Mouse (Mus musculus): Measurements from ENCODE around the gene Dop1a. TPM values are rescaled to one million over a fixed set of nuclear protein-coding genes. Genes with fewer than 3 reads are reported as not detected.
"Not testable (repeated sequence)": the region's sequence is repeated elsewhere in the genome, so short reads cannot be mapped to it uniquely, and the experiment has no call there.

Dop1a gene
- polyA plus RNA-seq, 1 experiment: 2.9 TPM

DNA sequence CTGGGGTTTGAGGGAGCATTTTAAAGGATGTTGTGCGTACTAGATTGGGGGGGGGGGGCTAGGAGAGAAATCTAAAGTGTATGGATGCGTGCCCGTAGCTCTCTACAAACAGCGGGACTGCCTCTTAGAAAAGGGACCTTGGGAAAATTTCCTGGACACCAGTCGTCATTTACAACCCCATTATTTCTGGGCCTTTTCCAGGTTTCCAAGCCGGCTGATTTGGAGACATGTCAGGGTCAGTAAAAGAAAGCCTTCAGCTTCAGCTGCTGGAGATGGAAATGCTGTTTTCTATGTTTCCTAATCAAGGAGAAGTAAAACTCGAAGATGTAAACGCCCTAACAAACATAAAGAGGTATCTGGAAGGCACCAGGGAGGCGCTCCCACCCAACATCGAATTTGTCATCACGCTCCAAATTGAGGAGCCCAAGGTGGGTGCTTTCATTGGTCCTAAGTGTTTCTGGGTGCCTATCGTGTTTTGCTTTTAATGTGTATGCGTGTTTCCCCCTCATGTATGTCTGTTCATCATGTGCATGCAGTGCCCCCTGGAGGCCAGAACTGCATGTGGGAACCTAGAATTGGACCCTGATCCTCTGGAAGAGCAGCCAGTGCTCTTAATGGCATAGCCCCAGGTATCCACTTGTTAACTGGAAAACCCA is 105.8 kb downstream of the Dop1a start:
- H3K36me3 ChIP-seq (replicated peaks; ENCODE audit: low read length): peaks cover 25% of the 10 kb centered on the region

GRCm38 (mm10) chr9:86573616-86574303 is 106.8 kb downstream of the Dop1a start:
- Histone ChIP-seq H3K4me1 (peaks cover 47% of the 10 kb centered on the region), H3K9me3 (no peaks in the 10 kb centered on the region), H3K4me3 (replicated peaks) (peak overlapping the region; percentile 78), H3K27me3 (replicated peaks) (no peaks in the 10 kb centered on the region), H3K36me3 (replicated peaks; ENCODE audit: low read length) (peaks cover 27% of the 10 kb centered on the region)
- TF ChIP-seq FLI1 (IDR thresholded peaks at IDR 0.05; ENCODE audit: low read length) (no peak), GATA1 (IDR thresholded peaks at IDR 0.05; ENCODE audit: borderline replicate concordance, low read length) (no peak)

More for the DNA sequence above, 105.8 kb downstream of the Dop1a start:
- TF ChIP-seq GATA1 (IDR thresholded peaks at IDR 0.05; ENCODE audit: borderline replicate concordance, low read length) (no peak), FLI1 (IDR thresholded peaks at IDR 0.05; ENCODE audit: low read length) (no peak)
- Histone ChIP-seq H3K4me3 (replicated peaks) (peak overlapping the region; percentile 98), H3K27me3 (replicated peaks) (no peaks in the 10 kb centered on the region), H3K4me1 (peaks cover 47% of the 10 kb centered on the region), H3K9me3 (no peaks in the 10 kb centered on the region)

DNA sequence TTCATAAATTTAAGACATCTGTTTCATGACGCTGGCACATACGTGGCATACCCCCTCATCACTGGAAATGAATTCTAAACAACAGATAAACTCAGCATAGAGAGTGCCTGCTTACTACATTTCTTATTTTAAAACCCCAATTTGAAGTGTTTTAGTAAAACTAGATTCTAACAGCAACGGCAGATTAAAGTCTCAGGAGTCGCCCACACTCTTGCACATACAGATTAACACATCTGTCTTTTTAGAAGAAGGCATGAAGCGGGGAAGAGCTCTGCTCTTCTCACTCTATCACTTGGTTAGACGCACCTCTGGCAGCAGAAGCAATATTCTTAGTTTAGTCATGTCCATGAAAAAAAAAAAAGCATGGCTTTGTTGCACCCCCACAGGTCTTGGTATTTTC is 108.2 kb downstream of the Dop1a start:
- H3K27me3 ChIP-seq (replicated peaks): no peaks in the 10 kb centered on the region
- no peak overlapping the region for H3K4me3 ChIP-seq (replicated peaks)
- H3K4me1 ChIP-seq: peaks cover 50% of the 10 kb centered on the region
- H3K9me3 ChIP-seq: no peaks in the 10 kb centered on the region
- TF ChIP-seq GATA1 (IDR thresholded peaks at IDR 0.05; ENCODE audit: borderline replicate concordance, low read length) (no peak), FLI1 (IDR thresholded peaks at IDR 0.05; ENCODE audit: low read length) (no peak)
- H3K36me3 ChIP-seq (replicated peaks; ENCODE audit: low read length): peaks cover 16% of the 10 kb centered on the region

GRCm38 (mm10) chr9:86579657-86580056 is 112.7 kb downstream of the Dop1a start:
- H3K4me3 ChIP-seq (replicated peaks): peak overlapping the region; percentile 86
- peaks cover 15% of the 10 kb centered on the region for H3K36me3 ChIP-seq (replicated peaks; ENCODE audit: low read length)
- no peaks in the 10 kb centered on the region for H3K9me3 ChIP-seq
- no peaks in the 10 kb centered on the region for H3K27me3 ChIP-seq (replicated peaks)
- no peak for TF ChIP-seq GATA1 (IDR thresholded peaks at IDR 0.05; ENCODE audit: borderline replicate concordance, low read length)
- TF ChIP-seq FLI1 (IDR thresholded peaks at IDR 0.05; ENCODE audit: low read length): no peak
- H3K4me1 ChIP-seq: peaks cover 31% of the 10 kb centered on the region

DNA sequence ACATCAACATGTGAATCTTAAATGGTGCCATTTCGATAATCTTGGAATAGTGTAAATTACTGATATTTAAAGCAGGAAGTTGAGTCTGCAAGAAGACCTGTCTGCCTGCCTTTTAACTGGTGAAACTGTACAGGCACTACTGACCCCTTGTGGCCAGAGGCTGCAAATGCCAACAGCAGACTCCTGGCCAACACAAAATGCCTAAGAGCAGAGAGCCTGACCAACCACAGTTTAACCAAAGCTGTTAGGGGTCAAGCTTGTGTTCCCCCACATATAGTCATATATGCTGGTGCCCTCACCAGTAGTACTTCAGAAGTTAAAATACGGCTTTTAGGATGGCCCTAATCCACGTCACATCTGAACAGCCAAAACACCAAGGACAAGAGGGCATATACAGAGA is 116.8 kb downstream of the Dop1a start:
- Histone ChIP-seq H3K4me1 (peaks cover 40% of the 10 kb centered on the region), H3K36me3 (replicated peaks; ENCODE audit: low read length) (peaks cover 25% of the 10 kb centered on the region), H3K4me3 (replicated peaks) (no peak overlapping the region), H3K27me3 (replicated peaks) (no peaks in the 10 kb centered on the region), H3K9me3 (0 out of 2 replicates have a peak, but pooled peaks cover 4% of the 10 kb centered on the region)
- TF ChIP-seq FLI1 (IDR thresholded peaks at IDR 0.05; ENCODE audit: low read length) (no peak), GATA1 (IDR thresholded peaks at IDR 0.05; ENCODE audit: borderline replicate concordance, low read length) (no peak)

DNA sequence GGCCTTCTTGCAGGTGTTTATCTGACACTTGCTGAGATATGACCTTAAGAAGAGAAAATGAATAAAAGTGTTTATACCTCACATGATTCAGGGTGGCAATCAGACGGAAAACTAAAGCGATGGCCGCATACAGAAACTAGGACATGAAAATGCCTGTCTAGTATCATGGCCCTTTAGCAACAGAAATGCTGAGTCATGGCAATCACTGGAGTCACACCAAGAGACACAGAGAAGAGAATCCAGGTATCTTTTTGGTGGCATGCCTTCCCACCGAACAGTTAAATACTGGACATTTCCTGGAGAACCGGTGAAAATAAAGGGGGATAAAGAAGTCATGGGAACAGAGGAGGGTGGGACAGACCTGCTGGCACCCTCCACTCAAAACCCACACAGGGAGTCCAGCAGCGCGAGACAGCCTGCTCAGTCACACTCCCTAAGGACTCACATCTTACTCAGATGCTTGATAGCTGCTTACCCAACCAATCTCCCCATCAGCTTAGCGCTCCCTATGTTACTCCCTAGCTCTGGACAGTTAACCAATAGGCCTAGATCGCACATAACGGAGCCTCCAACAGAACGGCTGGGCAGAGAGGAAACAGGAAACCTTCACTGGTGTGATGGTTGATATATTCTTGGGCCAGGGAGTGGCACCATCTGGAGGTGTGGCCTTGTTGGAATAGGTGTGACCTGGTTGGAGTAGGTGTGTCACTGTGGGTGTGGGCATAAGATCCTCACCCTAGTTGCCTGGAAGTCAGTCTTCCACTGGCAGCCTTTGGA is 120.3 kb downstream of the Dop1a start:
- no peaks in the 10 kb centered on the region for H3K27me3 ChIP-seq (replicated peaks)
- no peak overlapping the region for H3K4me3 ChIP-seq (replicated peaks)
- TF ChIP-seq GATA1 (IDR thresholded peaks at IDR 0.05; ENCODE audit: borderline replicate concordance, low read length) (no peak), FLI1 (IDR thresholded peaks at IDR 0.05; ENCODE audit: low read length) (no peak)
- H3K4me1 ChIP-seq: peaks cover 29% of the 10 kb centered on the region
- H3K9me3 ChIP-seq: peaks cover 13% of the 10 kb centered on the region
- peaks cover 35% of the 10 kb centered on the region for H3K36me3 ChIP-seq (replicated peaks; ENCODE audit: low read length)

GRCm38 (mm10) chr9:86592676-86593668 is 126.0 kb downstream of the Dop1a start:
- Histone ChIP-seq H3K27me3 (replicated peaks) (no peaks in the 10 kb centered on the region), H3K4me1 (peaks cover 23% of the 10 kb centered on the region), H3K4me3 (replicated peaks) (peak overlapping the region; percentile 23), H3K36me3 (replicated peaks; ENCODE audit: low read length) (peaks cover 53% of the 10 kb centered on the region), H3K9me3 (peaks cover 23% of the 10 kb centered on the region)
- TF ChIP-seq FLI1 (IDR thresholded peaks at IDR 0.05; ENCODE audit: low read length) (no peak), GATA1 (IDR thresholded peaks at IDR 0.05; ENCODE audit: borderline replicate concordance, low read length) (no peak)

DNA sequence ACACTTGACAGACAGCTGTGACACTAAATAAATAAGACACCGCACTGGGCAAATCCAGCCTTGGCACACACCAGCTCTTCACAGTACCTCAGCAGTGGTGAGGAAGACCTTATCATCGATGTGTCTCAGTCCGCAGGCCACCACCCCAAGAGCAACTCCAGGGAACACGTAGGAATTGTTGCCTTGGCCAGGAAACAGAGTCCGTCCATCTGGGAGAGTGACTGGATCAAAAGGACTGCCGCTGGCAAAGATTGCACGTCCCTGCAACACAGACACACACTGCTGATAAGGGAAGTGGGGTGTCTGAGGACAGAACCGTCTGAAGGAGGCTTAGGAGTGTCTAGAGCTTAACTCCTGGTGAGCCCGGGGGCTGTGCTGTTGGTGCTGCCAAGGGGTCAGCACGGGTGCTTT is 127.4 kb downstream of the Dop1a start:
- Histone ChIP-seq H3K36me3 (replicated peaks; ENCODE audit: low read length) (peaks cover 44% of the 10 kb centered on the region), H3K9me3 (peaks cover 19% of the 10 kb centered on the region), H3K4me1 (peaks cover 18% of the 10 kb centered on the region)
- H3K27me3 ChIP-seq (replicated peaks); H3K4me3 ChIP-seq (replicated peaks): not testable (repeated sequence)

GRCm38 (mm10) chr9:86596983-86597382 is 130.0 kb downstream of the Dop1a start:
- Histone ChIP-seq H3K36me3 (replicated peaks; ENCODE audit: low read length) (peaks cover 32% of the 10 kb centered on the region), H3K9me3 (peaks cover 10% of the 10 kb centered on the region)
- H3K27me3 ChIP-seq (replicated peaks): not testable (repeated sequence)

More at GRCm38 (mm10) chr9:86596983-86597382, 130.0 kb downstream of the Dop1a start:
- H3K4me3 ChIP-seq (replicated peaks): peak overlapping the region; percentile 38
- peaks cover 18% of the 10 kb centered on the region for H3K4me1 ChIP-seq

Data from megakaryocyte, embryonic 14.5 days (primary cell).